Mouse (Mus musculus) right cerebral cortex, postnatal 14 days (tissue): ENCODE results near the gene Gpha2.
A peak's percentile ranks its signal among the peaks of the same experiment; 100 is the strongest.

ENCODE experiments used
- DNase-seq: peaks from one replicate; pipeline ENCODE4 v3.0.0; 2022

The Gpha2 gene

GRCm38 (mm10) chr19:6242281-6242680 lies 16.1 kb downstream of the Gpha2 start:
- no peak for DNase-seq

- DNase-seq, result no peak
Observed at GRCm38 (mm10) chr19:6243226-6243625, 17.0 kb downstream of the Gpha2 start.

GRCm38 (mm10) chr19:6245806-6246205 lies 19.6 kb downstream of the Gpha2 start:
- no peak for DNase-seq

- DNase-seq, result no peak
Observed at GRCm38 (mm10) chr19:6247526-6248300, 21.5 kb downstream of the Gpha2 start.

- no peak for DNase-seq
Observed at GRCm38 (mm10) chr19:6253021-6253420, 26.8 kb downstream of the Gpha2 start.

GRCm38 (mm10) chr19:6260428-6260827 lies 34.2 kb downstream of the Gpha2 start:
- DNase-seq, result no peak

GRCm38 (mm10) chr19:6260946-6261345 lies 34.8 kb downstream of the Gpha2 start:
- DNase-seq, result no peak

GRCm38 (mm10) chr19:6261379-6261778 lies 35.2 kb downstream of the Gpha2 start:
- DNase-seq, result no peak

GRCm38 (mm10) chr19:6262222-6262621 lies 36.0 kb downstream of the Gpha2 start:
- DNase-seq, result peak; percentile 67

GRCm38 (mm10) chr19:6262839-6263433 lies 36.8 kb downstream of the Gpha2 start:
- no peak for DNase-seq

GRCm38 (mm10) chr19:6264200-6264599 lies 38.0 kb downstream of the Gpha2 start:
- no peak for DNase-seq

- DNase-seq, result no peak
Observed at GRCm38 (mm10) chr19:6264945-6265344, 38.8 kb downstream of the Gpha2 start.

- DNase-seq, result no peak
Observed at GRCm38 (mm10) chr19:6265727-6266182, 39.6 kb downstream of the Gpha2 start.

- DNase-seq, result no peak
Observed at GRCm38 (mm10) chr19:6267306-6268169, 41.4 kb downstream of the Gpha2 start.

GRCm38 (mm10) chr19:6268170-6268528 lies 42.0 kb downstream of the Gpha2 start:
- DNase-seq, result peak; percentile 87

GRCm38 (mm10) chr19:6268670-6269132 lies 42.5 kb downstream of the Gpha2 start:
- DNase-seq, result no peak

GRCm38 (mm10) chr19:6269798-6270475 lies 43.8 kb downstream of the Gpha2 start:
- DNase-seq, result no peak

GRCm38 (mm10) chr19:6270661-6271060 lies 44.5 kb downstream of the Gpha2 start:
- no peak for DNase-seq

- DNase-seq, result no peak
Observed at GRCm38 (mm10) chr19:6271206-6271605, 45.0 kb downstream of the Gpha2 start.

GRCm38 (mm10) chr19:6272053-6272452 lies 45.9 kb downstream of the Gpha2 start:
- DNase-seq, result no peak

GRCm38 (mm10) chr19:6272738-6273137 lies 46.6 kb downstream of the Gpha2 start:
- no peak for DNase-seq

GRCm38 (mm10) chr19:6273592-6273991 lies 47.4 kb downstream of the Gpha2 start:
- DNase-seq, result no peak
